Mouse (Mus musculus): ENCODE measurements around the gene Hdc. TPM values are rescaled to one million over a fixed set of nuclear protein-coding genes. Genes with fewer than 3 reads are reported as not detected.

Gene Hdc
- total and polyA plus RNA-seq, 2 experiments from 2014 or later = 1.2 to 2.3 TPM

GRCm38 (mm10) chr2:126601918-126602600 lies 17.0 kb downstream of the Hdc start:
- WGBS = 89% methylated on average over 14 of the region's 14 CpGs
- Histone ChIP-seq H3K36me3 (ENCODE audit: insufficient read depth, low read length) (no peaks in the 10 kb centered on the region), H3K9ac (replicated peaks; ENCODE audit: low read length) (no peak overlapping the region), H3K9me3 (ENCODE audit: low read length) (no peaks in the 10 kb centered on the region), H3K27me3 (ENCODE audit: insufficient read depth, low read length) (no peaks in the 10 kb centered on the region), H3K4me1 (ENCODE audit: insufficient read depth, low read length) (no peaks in the 10 kb centered on the region), H3K27ac (no peak overlapping the region), H3K4me2 (ENCODE audit: low read depth, low read length) (no peak overlapping the region), H3K4me3 (ENCODE audit: low read length) (no peak overlapping the region)
- no peak for DNase-seq (ENCODE audit: low spot score)
- TF ChIP-seq CTCF (IDR thresholded peaks at IDR 0.05; ENCODE audit: low read depth) = no peak
- ATAC-seq = no peak

GRCm38 (mm10) chr2:126600533-126600932 lies 18.6 kb downstream of the Hdc start:
- Histone ChIP-seq H3K9ac (replicated peaks; ENCODE audit: low read length) (no peak overlapping the region), H3K27me3 (ENCODE audit: insufficient read depth, low read length) (no peaks in the 10 kb centered on the region), H3K36me3 (ENCODE audit: insufficient read depth, low read length) (no peaks in the 10 kb centered on the region), H3K9me3 (ENCODE audit: low read length) (no peaks in the 10 kb centered on the region), H3K4me1 (ENCODE audit: insufficient read depth, low read length) (no peaks in the 10 kb centered on the region), H3K4me2 (ENCODE audit: low read depth, low read length) (no peak overlapping the region), H3K27ac (no peak overlapping the region), H3K4me3 (ENCODE audit: low read length) (no peak overlapping the region)
- no peak for TF ChIP-seq CTCF (IDR thresholded peaks at IDR 0.05; ENCODE audit: low read depth)
- 64% methylated on average over 14 of the region's 14 CpGs for WGBS
- ATAC-seq (no peak), DNase-seq (ENCODE audit: low spot score) (no peak)

- H3K9me3 ChIP-seq (ENCODE audit: low read length) = no peaks in the 10 kb centered on the region
- peak; percentile 70 for TF ChIP-seq CTCF (IDR thresholded peaks at IDR 0.05; ENCODE audit: low read depth)
- no peaks in the 10 kb centered on the region for H3K4me1 ChIP-seq (ENCODE audit: insufficient read depth, low read length)
- WGBS = 14% methylated on average over 3 of the region's 3 CpGs
- DNase-seq (ENCODE audit: low spot score) = peak; percentile 56
- no peaks in the 10 kb centered on the region for H3K27me3 ChIP-seq (ENCODE audit: insufficient read depth, low read length)
- H3K27ac ChIP-seq = no peak overlapping the region
- no peak overlapping the region for H3K9ac ChIP-seq (replicated peaks; ENCODE audit: low read length)
- H3K4me3 ChIP-seq (ENCODE audit: low read length) = no peak overlapping the region
- peak; percentile 74 for ATAC-seq
- no peaks in the 10 kb centered on the region for H3K36me3 ChIP-seq (ENCODE audit: insufficient read depth, low read length)
- H3K4me2 ChIP-seq (ENCODE audit: low read depth, low read length) = no peak overlapping the region
These were observed 20.1 kb downstream of the Hdc start for GRCm38 (mm10) chr2:126599005-126599404.

GRCm38 (mm10) chr2:126598359-126598758 lies 20.7 kb downstream of the Hdc start:
- no peak for ATAC-seq
- 55% methylated on average over 2 of the region's 2 CpGs for WGBS
- no peaks in the 10 kb centered on the region for H3K9me3 ChIP-seq (ENCODE audit: low read length)

GRCm38 (mm10) chr2:126597279-126598241 lies 21.5 kb downstream of the Hdc start:
- H3K4me2 ChIP-seq (ENCODE audit: low read depth, low read length) = no peak overlapping the region
- H3K27me3 ChIP-seq (ENCODE audit: insufficient read depth, low read length) = no peaks in the 10 kb centered on the region
- no peak overlapping the region for H3K27ac ChIP-seq
- H3K9ac ChIP-seq (replicated peaks; ENCODE audit: low read length) = no peak overlapping the region
- H3K4me1 ChIP-seq (ENCODE audit: insufficient read depth, low read length) = no peaks in the 10 kb centered on the region
- H3K9me3 ChIP-seq (ENCODE audit: low read length) = no peaks in the 10 kb centered on the region
- TF ChIP-seq CTCF (IDR thresholded peaks at IDR 0.05; ENCODE audit: low read depth) = no peak
- H3K36me3 ChIP-seq (ENCODE audit: insufficient read depth, low read length) = no peaks in the 10 kb centered on the region
- DNase-seq (ENCODE audit: low spot score) (no peak), ATAC-seq (no peak)
- H3K4me3 ChIP-seq (ENCODE audit: low read length) = no peak overlapping the region
- WGBS = 79% methylated on average over 20 of the region's 20 CpGs

More at GRCm38 (mm10) chr2:126598359-126598758, 20.7 kb downstream of the Hdc start:
- no peak for DNase-seq (ENCODE audit: low spot score)
- Histone ChIP-seq H3K36me3 (ENCODE audit: insufficient read depth, low read length) (no peaks in the 10 kb centered on the region), H3K9ac (replicated peaks; ENCODE audit: low read length) (no peak overlapping the region), H3K27me3 (ENCODE audit: insufficient read depth, low read length) (no peaks in the 10 kb centered on the region), H3K27ac (no peak overlapping the region), H3K4me1 (ENCODE audit: insufficient read depth, low read length) (no peaks in the 10 kb centered on the region), H3K4me2 (ENCODE audit: low read depth, low read length) (no peak overlapping the region), H3K4me3 (ENCODE audit: low read length) (no peak overlapping the region)
- 0 out of 2 replicates have a peak, but pooled peaks have one; percentile 15 for TF ChIP-seq CTCF (IDR thresholded peaks at IDR 0.05; ENCODE audit: low read depth)

GRCm38 (mm10) chr2:126596347-126597072 lies 22.6 kb downstream of the Hdc start:
- ATAC-seq (no peak), DNase-seq (ENCODE audit: low spot score) (no peak)
- Histone ChIP-seq H3K36me3 (ENCODE audit: insufficient read depth, low read length) (no peaks in the 10 kb centered on the region), H3K9me3 (ENCODE audit: low read length) (no peaks in the 10 kb centered on the region), H3K27ac (no peak overlapping the region), H3K27me3 (ENCODE audit: insufficient read depth, low read length) (no peaks in the 10 kb centered on the region), H3K4me2 (ENCODE audit: low read depth, low read length) (no peak overlapping the region), H3K4me1 (ENCODE audit: insufficient read depth, low read length) (no peaks in the 10 kb centered on the region), H3K9ac (replicated peaks; ENCODE audit: low read length) (no peak overlapping the region), H3K4me3 (ENCODE audit: low read length) (no peak overlapping the region)
- 93% methylated on average over 7 of the region's 7 CpGs for WGBS
- TF ChIP-seq CTCF (IDR thresholded peaks at IDR 0.05; ENCODE audit: low read depth) = no peak
